Mouse (Mus musculus): ENCODE data around the gene Ermard.

GRCm38 (mm10) chr17:15120096-15120495 is 79.1 kb downstream of the Ermard start:
- TF ChIP-seq CTCF (conservative IDR thresholded peaks at IDR 0.05; ENCODE audit: insufficient read depth, insufficient read length, low read depth, low read length), result no peak
- TF ChIP-seq POLR2A (IDR thresholded peaks at IDR 0.05; ENCODE audit: low read depth, low read length), result no peak

Measured in kidney, adult 2 months (tissue).